Mouse (Mus musculus): ENCODE measurements at regions not wholly inside any gene's neighbourhood (a gene's known extent, or its start where the extent isn't known, plus 50 kb on each side); places are given as distances from the start of the nearest gene placed in this dataset.

DNA sequence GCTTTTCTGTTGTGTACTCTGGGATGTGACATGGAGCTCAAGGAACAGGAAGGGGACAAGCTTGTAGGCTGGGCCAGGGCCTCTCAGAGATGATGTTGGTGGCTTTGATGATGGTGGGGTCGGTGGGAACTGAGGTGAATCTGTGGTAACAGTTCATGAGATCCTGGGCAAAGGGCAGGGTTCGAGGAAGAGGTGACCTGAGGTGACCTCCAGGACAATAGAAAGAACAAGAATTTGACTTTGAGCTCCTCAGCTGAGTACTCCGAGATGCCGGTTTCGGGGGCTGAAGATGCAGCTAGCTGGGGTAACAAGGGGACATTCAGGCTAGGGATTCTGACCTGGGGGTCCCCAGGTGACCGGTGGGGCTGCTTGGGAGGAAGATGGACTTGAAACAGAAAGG, 57.5 kb upstream of the Eef2kmt start:
- DNase-seq (ENCODE audit: low read depth, low spot score): no peak
- Histone ChIP-seq H3K4me3 (ENCODE audit: insufficient read depth in 1 of 2, low read depth in 1 of 2, low read length in 2 of 2, poor library complexity in 1 of 2, severe bottlenecking in 1 of 2) (no peak overlapping the region), H3K27ac (ENCODE audit: insufficient read depth, low read depth, low read length, poor library complexity, severe bottlenecking) (no peak overlapping the region), H3K9ac (ENCODE audit: insufficient read depth, low read depth, low read length, poor library complexity, severe bottlenecking) (no peak overlapping the region), H3K4me1 (ENCODE audit: control insufficient read depth in 2 of 2, insufficient read depth in 2 of 2, low read length in 2 of 2, poor library complexity in 1 of 2) (no peaks in the 10 kb centered on the region), H3K36me3 (ENCODE audit: control insufficient read depth, insufficient read depth, low read length, poor library complexity, severe bottlenecking) (no peaks in the 10 kb centered on the region), H3K9me3 (ENCODE audit: control insufficient read depth, insufficient read depth, low read depth, low read length) (no peaks in the 10 kb centered on the region)
- TF ChIP-seq CHD2 (IDR thresholded peaks at IDR 0.05; ENCODE audit: low read depth, low read length): no peak
- no peak for TF ChIP-seq ZC3H11A (IDR thresholded peaks at IDR 0.05; ENCODE audit: borderline replicate concordance, low read depth, low read length)
- no peak for TF ChIP-seq ZNF384 (IDR thresholded peaks at IDR 0.05; ENCODE audit: low read depth, low read length)
- TF ChIP-seq MAFK (IDR thresholded peaks at IDR 0.05; ENCODE audit: insufficient read depth, low read depth, low read length): no peak
- no peak for TF ChIP-seq HCFC1 (IDR thresholded peaks at IDR 0.05; ENCODE audit: borderline replicate concordance, insufficient read depth, low read length)
- in situ Hi-C loops (cut with MboI; ENCODE audit: low sequenced_read_pairs in 2 of 2, unreplicated experiment in 2 of 2): no loop called here

GRCm38 (mm10) chr16:5311456-5311855, 55.7 kb upstream of the Eef2kmt start:
- Histone ChIP-seq H3K4me1 (ENCODE audit: control insufficient read depth in 2 of 2, insufficient read depth in 2 of 2, low read length in 2 of 2, poor library complexity in 1 of 2) (no peaks in the 10 kb centered on the region), H3K9ac (ENCODE audit: insufficient read depth, low read depth, low read length, poor library complexity, severe bottlenecking) (no peak overlapping the region), H3K9me3 (ENCODE audit: control insufficient read depth, insufficient read depth, low read depth, low read length) (no peaks in the 10 kb centered on the region), H3K4me3 (ENCODE audit: insufficient read depth in 1 of 2, low read depth in 1 of 2, low read length in 2 of 2, poor library complexity in 1 of 2, severe bottlenecking in 1 of 2) (no peak overlapping the region), H3K36me3 (ENCODE audit: control insufficient read depth, insufficient read depth, low read length, poor library complexity, severe bottlenecking) (no peaks in the 10 kb centered on the region), H3K27ac (ENCODE audit: insufficient read depth, low read depth, low read length, poor library complexity, severe bottlenecking) (no peak overlapping the region)
- in situ Hi-C loops (cut with MboI; ENCODE audit: low sequenced_read_pairs in 2 of 2, unreplicated experiment in 2 of 2): no loop called here
- TF ChIP-seq CHD2 (IDR thresholded peaks at IDR 0.05; ENCODE audit: low read depth, low read length) (no peak), MAFK (IDR thresholded peaks at IDR 0.05; ENCODE audit: insufficient read depth, low read depth, low read length) (0 out of 2 replicates have a peak, but pooled peaks have one; percentile 39)
- DNase-seq (ENCODE audit: low read depth, low spot score): no peak

- no peak overlapping the region for H3K4me3 ChIP-seq (ENCODE audit: insufficient read depth in 1 of 2, low read depth in 1 of 2, low read length in 2 of 2, poor library complexity in 1 of 2, severe bottlenecking in 1 of 2)
- no peak overlapping the region for H3K9ac ChIP-seq (ENCODE audit: insufficient read depth, low read depth, low read length, poor library complexity, severe bottlenecking)
- no peak overlapping the region for H3K27ac ChIP-seq (ENCODE audit: insufficient read depth, low read depth, low read length, poor library complexity, severe bottlenecking)
- TF ChIP-seq HCFC1 (IDR thresholded peaks at IDR 0.05; ENCODE audit: borderline replicate concordance, insufficient read depth, low read length): no peak
- TF ChIP-seq MAFK (IDR thresholded peaks at IDR 0.05; ENCODE audit: insufficient read depth, low read depth, low read length): no peak
- no peak for TF ChIP-seq ZC3H11A (IDR thresholded peaks at IDR 0.05; ENCODE audit: borderline replicate concordance, low read depth, low read length)
- no peak for TF ChIP-seq ZNF384 (IDR thresholded peaks at IDR 0.05; ENCODE audit: low read depth, low read length)
- H3K36me3 ChIP-seq (ENCODE audit: control insufficient read depth, insufficient read depth, low read length, poor library complexity, severe bottlenecking): no peaks in the 10 kb centered on the region
- in situ Hi-C loops (cut with MboI; ENCODE audit: low sequenced_read_pairs in 2 of 2, unreplicated experiment in 2 of 2): no loop called here
- no peak for DNase-seq (ENCODE audit: low read depth, low spot score)
- no peaks in the 10 kb centered on the region for H3K4me1 ChIP-seq (ENCODE audit: control insufficient read depth in 2 of 2, insufficient read depth in 2 of 2, low read length in 2 of 2, poor library complexity in 1 of 2)
- H3K9me3 ChIP-seq (ENCODE audit: control insufficient read depth, insufficient read depth, low read depth, low read length): no peaks in the 10 kb centered on the region
Measured at GRCm38 (mm10) chr16:5310736-5311135, 55.0 kb upstream of the Eef2kmt start.

DNA sequence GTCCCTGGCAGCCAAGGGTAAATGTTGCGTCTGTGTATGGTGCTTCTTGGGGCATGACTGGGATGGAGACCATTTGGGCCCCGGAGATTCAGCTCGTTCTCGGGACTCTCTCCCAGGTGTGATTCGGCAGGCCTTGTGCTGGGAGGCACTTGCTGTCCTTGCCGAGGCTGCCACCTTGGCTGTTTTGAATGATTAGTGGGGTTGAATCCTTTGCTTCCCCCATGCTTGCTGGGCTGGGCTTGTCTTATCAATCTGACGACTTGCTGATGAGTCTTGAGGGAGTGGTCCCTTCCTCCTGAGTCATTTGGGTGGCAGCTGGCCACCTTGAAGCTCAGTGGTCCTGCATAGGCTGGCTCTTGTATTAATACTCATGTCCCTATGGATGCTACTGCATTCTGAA, 52.0 kb upstream of the Eef2kmt start:
- in situ Hi-C loops (cut with MboI; ENCODE audit: low sequenced_read_pairs in 2 of 2, unreplicated experiment in 2 of 2): loop anchor here in 1 of 2 experiments (10.0 kb wide), 1 partner anchor 157 kb away; no protein-coding TSS in a partner anchor
- Histone ChIP-seq H3K9ac (ENCODE audit: insufficient read depth, low read depth, low read length, poor library complexity, severe bottlenecking) (no peak overlapping the region), H3K4me1 (ENCODE audit: control insufficient read depth in 2 of 2, insufficient read depth in 2 of 2, low read length in 2 of 2, poor library complexity in 1 of 2) (no peaks in the 10 kb centered on the region), H3K4me3 (ENCODE audit: insufficient read depth in 1 of 2, low read depth in 1 of 2, low read length in 2 of 2, poor library complexity in 1 of 2, severe bottlenecking in 1 of 2) (no peak overlapping the region), H3K9me3 (ENCODE audit: control insufficient read depth, insufficient read depth, low read depth, low read length) (no peaks in the 10 kb centered on the region), H3K27ac (ENCODE audit: insufficient read depth, low read depth, low read length, poor library complexity, severe bottlenecking) (no peak overlapping the region), H3K36me3 (ENCODE audit: control insufficient read depth, insufficient read depth, low read length, poor library complexity, severe bottlenecking) (no peaks in the 10 kb centered on the region)
- TF ChIP-seq MAFK (IDR thresholded peaks at IDR 0.05; ENCODE audit: insufficient read depth, low read depth, low read length): no peak
- TF ChIP-seq ZNF384 (IDR thresholded peaks at IDR 0.05; ENCODE audit: low read depth, low read length): no peak
- TF ChIP-seq HCFC1 (IDR thresholded peaks at IDR 0.05; ENCODE audit: borderline replicate concordance, insufficient read depth, low read length): no peak
- no peak for TF ChIP-seq CHD2 (IDR thresholded peaks at IDR 0.05; ENCODE audit: low read depth, low read length)
- no peak for TF ChIP-seq ZC3H11A (IDR thresholded peaks at IDR 0.05; ENCODE audit: borderline replicate concordance, low read depth, low read length)
- no peak for DNase-seq (ENCODE audit: low read depth, low spot score)

GRCm38 (mm10) chr16:5307249-5307605, 51.4 kb upstream of the Eef2kmt start:
- Histone ChIP-seq H3K4me1 (ENCODE audit: control insufficient read depth in 2 of 2, insufficient read depth in 2 of 2, low read length in 2 of 2, poor library complexity in 1 of 2) (no peaks in the 10 kb centered on the region), H3K9me3 (ENCODE audit: control insufficient read depth, insufficient read depth, low read depth, low read length) (no peaks in the 10 kb centered on the region), H3K9ac (ENCODE audit: insufficient read depth, low read depth, low read length, poor library complexity, severe bottlenecking) (peak overlapping the region; percentile 71; the same call in 1 of the 2 replicates), H3K27ac (ENCODE audit: insufficient read depth, low read depth, low read length, poor library complexity, severe bottlenecking) (no peak overlapping the region), H3K36me3 (ENCODE audit: control insufficient read depth, insufficient read depth, low read length, poor library complexity, severe bottlenecking) (no peaks in the 10 kb centered on the region), H3K4me3 (ENCODE audit: insufficient read depth in 1 of 2, low read depth in 1 of 2, low read length in 2 of 2, poor library complexity in 1 of 2, severe bottlenecking in 1 of 2) (peak overlapping the region; percentile 56 to 59; a peak in 3 of 4 replicates)
- in situ Hi-C loops (cut with MboI; ENCODE audit: low sequenced_read_pairs in 2 of 2, unreplicated experiment in 2 of 2): loop anchor here in 1 of 2 experiments (10.0 kb wide), 1 partner anchor 158 kb away; no protein-coding TSS in a partner anchor
- no peak for DNase-seq (ENCODE audit: low read depth, low spot score)
- TF ChIP-seq HCFC1 (IDR thresholded peaks at IDR 0.05; ENCODE audit: borderline replicate concordance, insufficient read depth, low read length) (no peak), ZNF384 (IDR thresholded peaks at IDR 0.05; ENCODE audit: low read depth, low read length) (no peak), ZC3H11A (IDR thresholded peaks at IDR 0.05; ENCODE audit: borderline replicate concordance, low read depth, low read length) (no peak), MAFK (IDR thresholded peaks at IDR 0.05; ENCODE audit: insufficient read depth, low read depth, low read length) (no peak), CHD2 (IDR thresholded peaks at IDR 0.05; ENCODE audit: low read depth, low read length) (no peak)

All from ES-E14 (cell line).